Mouse (Mus musculus): ENCODE data around the gene Preb. TPM values are rescaled to one million over a fixed set of nuclear protein-coding genes. Genes with fewer than 3 reads are reported as not detected.

The Preb gene
- total and polyA plus RNA-seq, 3 experiments, result 87.3 to 145 (median 96.5) TPM

GRCm38 (mm10) chr5:30998306-30998705 lies 38.1 kb upstream of the Preb start (continued):
- TF ChIP-seq ETS1 (conservative IDR thresholded peaks at IDR 0.05; ENCODE audit: low read depth, low read length) (no peak), RCOR1 (conservative IDR thresholded peaks at IDR 0.05; ENCODE audit: low read depth, low read length) (no peak), JUN (IDR thresholded peaks at IDR 0.05; ENCODE audit: insufficient read depth, low read depth, low read length) (no peak), CHD2 (IDR thresholded peaks at IDR 0.05; ENCODE audit: low read length) (no peak), TCF12 (IDR thresholded peaks at IDR 0.05; ENCODE audit: low read depth, low read length) (no peak)

DNA sequence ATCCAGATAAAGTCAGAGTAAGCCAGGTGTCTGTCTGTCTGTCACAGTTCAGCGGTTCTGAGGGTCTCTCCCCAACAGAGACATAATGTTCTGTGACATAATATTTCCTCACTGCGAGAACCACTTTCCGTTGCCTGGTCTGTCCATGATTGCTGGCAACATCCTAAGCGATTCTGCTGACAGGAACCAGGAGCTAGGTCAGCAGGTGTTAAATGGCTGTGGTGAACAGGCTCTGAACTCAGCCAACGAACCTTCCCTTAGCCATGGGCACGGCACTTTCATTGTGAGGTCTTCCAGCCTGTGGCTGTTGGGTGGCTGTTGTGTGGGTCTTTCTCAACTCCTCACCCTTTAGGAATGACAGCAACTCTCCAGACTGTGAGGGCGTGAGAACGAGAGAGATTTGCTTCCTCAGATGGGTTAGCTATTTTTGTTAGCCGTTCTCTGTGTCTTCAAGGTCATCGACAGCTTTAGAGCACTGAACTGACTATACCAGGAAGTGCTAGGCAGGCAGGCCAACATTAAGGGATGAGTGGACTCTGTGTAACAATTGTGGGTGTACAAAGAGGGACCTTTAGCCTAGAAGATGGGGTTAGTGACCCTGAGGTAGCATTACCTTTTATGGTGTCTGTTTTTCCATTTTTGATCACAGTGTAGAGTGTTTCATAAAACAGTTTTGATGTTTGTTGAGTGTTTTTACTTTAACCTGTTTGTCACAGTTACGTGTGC lies 34.9 kb upstream of the Preb start:
- Histone ChIP-seq H3K4me1 (ENCODE audit: control insufficient read depth in 1 of 2, insufficient read depth in 2 of 2) (peaks cover 8 to 18% of the 10 kb centered on the region in 2 experiments), H3K27ac (ENCODE audit: insufficient read depth, low read depth) (no peak overlapping the region), H3K4me2 (ENCODE audit: insufficient read depth, low read depth, poor library complexity, severe bottlenecking) (no peak overlapping the region), H3K9ac (ENCODE audit: insufficient read depth, low read depth) (no peak overlapping the region), H3K27me3 (replicated peaks) (no peaks in the 10 kb centered on the region), H3K36me3 (replicated peaks in 1 of 2; ENCODE audit: control insufficient read depth in 1 of 2, insufficient read depth in 1 of 2, low read length in 1 of 2) (no peaks in the 10 kb centered on the region), H3K4me3 (replicated peaks in 1 of 3; ENCODE audit: low read depth in 2 of 3, low read length in 2 of 3, poor library complexity in 1 of 3) (no peak overlapping the region), H3K9me3 (replicated peaks; ENCODE audit: low read length) (no peaks in the 10 kb centered on the region), H3K79me2 (replicated peaks; ENCODE audit: control insufficient read depth, extremely low read depth, insufficient read depth, poor library complexity, severe bottlenecking) (no peaks in the 10 kb centered on the region)
- in situ Hi-C loops (cut with MboI; ENCODE audit: low pct_ligation_motif_present, low pct_unique_long_range_greater_than_20kb, low sequenced_read_pairs), result no loop called here
- TF ChIP-seq NELFE (IDR thresholded peaks at IDR 0.05; ENCODE audit: low read depth, low read length) (no peak), ETS1 (conservative IDR thresholded peaks at IDR 0.05; ENCODE audit: low read depth, low read length) (peak; percentile 53), TCF12 (IDR thresholded peaks at IDR 0.05; ENCODE audit: low read depth, low read length) (peak; percentile 23; the same call in 1 of the 2 replicates), ELF1 (IDR thresholded peaks at IDR 0.05; ENCODE audit: low read depth, low read length) (peak; percentile 65; the same call in 1 of the 2 replicates)
- dilution Hi-C loops (cut with MboI; ENCODE audit: extremely low pct_ligation_motif_present, extremely low pct_unique_long_range_greater_than_20kb, low sequenced_read_pairs), result no loop called here
- DNase-seq (ENCODE audit: extremely low read depth), result peak; percentile 32

- Histone ChIP-seq H3K27me3 (replicated peaks) (no peaks in the 10 kb centered on the region), H3K9ac (ENCODE audit: insufficient read depth, low read depth) (no peak overlapping the region), H3K79me2 (replicated peaks; ENCODE audit: control insufficient read depth, extremely low read depth, insufficient read depth, poor library complexity, severe bottlenecking) (no peaks in the 10 kb centered on the region), H3K27ac (ENCODE audit: insufficient read depth, low read depth) (no peak overlapping the region), H3K36me3 (replicated peaks in 1 of 2; ENCODE audit: control insufficient read depth in 1 of 2, insufficient read depth in 1 of 2, low read length in 1 of 2) (no peaks in the 10 kb centered on the region), H3K4me1 (ENCODE audit: control insufficient read depth in 1 of 2, insufficient read depth in 2 of 2) (peaks cover 8 to 18% of the 10 kb centered on the region in 2 experiments), H3K4me3 (replicated peaks in 1 of 3; ENCODE audit: low read depth in 2 of 3, low read length in 2 of 3, poor library complexity in 1 of 3) (no peak overlapping the region), H3K9me3 (replicated peaks; ENCODE audit: low read length) (no peaks in the 10 kb centered on the region), H3K4me2 (ENCODE audit: insufficient read depth, low read depth, poor library complexity, severe bottlenecking) (no peak overlapping the region)
- dilution Hi-C loops (cut with MboI; ENCODE audit: extremely low pct_ligation_motif_present, extremely low pct_unique_long_range_greater_than_20kb, low sequenced_read_pairs) (no loop called here), in situ Hi-C loops (cut with MboI; ENCODE audit: low pct_ligation_motif_present, low pct_unique_long_range_greater_than_20kb, low sequenced_read_pairs) (no loop called here)
- no peak for DNase-seq (ENCODE audit: extremely low read depth)
- TF ChIP-seq ZMIZ1 (IDR thresholded peaks at IDR 0.05; ENCODE audit: low read depth, low read length) (no peak), BHLHE40 (IDR thresholded peaks at IDR 0.05; ENCODE audit: low read depth, low read length) (no peak), CTCF (conservative IDR thresholded peaks at IDR 0.05 in 1 of 2, IDR thresholded peaks at IDR 0.05 in 1 of 2; ENCODE audit: low read depth in 2 of 2, low read length in 2 of 2) (no peak), POLR2AphosphoS2 (IDR thresholded peaks at IDR 0.05; ENCODE audit: low read depth, low read length) (no peak), MAX (IDR thresholded peaks at IDR 0.05; ENCODE audit: low read length) (no peak)
Observed at GRCm38 (mm10) chr5:30994074-30994473, 33.9 kb upstream of the Preb start.

Data from CH12.LX (cell line).